In the genomic region with DNA sequence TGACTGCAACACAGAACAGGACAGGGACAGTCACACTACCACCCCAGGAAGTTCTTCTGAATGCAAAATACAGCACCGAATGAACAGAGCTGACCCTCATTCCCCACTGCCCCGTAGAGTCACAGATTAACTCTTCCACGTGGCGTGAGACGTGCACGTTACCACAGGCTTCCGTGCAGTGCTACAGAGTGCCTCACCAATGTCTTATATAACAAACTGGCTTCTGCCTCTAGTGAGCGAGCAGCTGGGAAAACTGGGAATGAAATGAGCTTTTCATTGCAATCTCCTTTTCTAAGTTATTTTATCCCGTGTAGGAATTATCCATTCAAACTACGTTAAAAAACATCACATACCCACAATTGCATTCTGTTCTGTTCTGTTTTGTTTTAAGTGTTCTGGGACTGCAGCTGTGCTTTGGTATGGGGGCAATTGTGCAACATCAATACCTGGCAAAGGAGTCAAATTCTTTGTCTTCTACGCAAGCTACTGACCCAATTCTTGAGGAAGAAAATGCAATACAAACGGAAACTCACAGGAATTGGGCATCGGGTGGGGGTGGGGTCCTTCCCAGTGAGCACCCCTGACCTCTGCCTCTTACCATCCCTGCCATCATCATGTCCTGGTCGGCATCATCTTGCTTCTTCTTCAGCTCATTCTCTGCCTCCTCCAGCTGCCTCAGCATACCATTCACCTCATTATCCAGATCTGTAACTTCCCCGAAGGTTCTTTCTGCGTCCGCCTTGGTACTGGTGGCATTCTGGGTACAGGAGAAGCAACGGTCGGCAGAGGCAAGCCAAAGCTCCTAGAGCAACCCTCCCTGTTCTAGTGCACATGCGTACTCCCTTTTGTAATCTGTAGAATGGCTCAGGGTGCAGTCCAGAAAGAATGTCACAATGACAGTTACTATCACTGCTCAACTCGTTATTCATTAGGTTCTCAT, we compare ENCODE assay signal across 11 mouse cellular contexts. TPM values are rescaled to one million over a fixed set of nuclear protein-coding genes. Genes with fewer than 3 reads are reported as not detected.
DNase-seq lines count a peak whose midpoint lies in the region; ATAC-seq lines count a peak whose summit lies in the region.
"Had no signal": no experiment of that assay in that cellular context is flagged by ENCODE, and none has a peak within 500 bp of the region (broad histone marks: within the 10 kb centered on the region; RNA-seq: fewer than 3 reads in every experiment).

No protein-coding gene starts in this region.

- no peak for ATAC-seq in neural tube, embryonic 15.5 days (ENCODE audit: low FRiP score)
- no peak for ATAC-seq in megakaryocyte progenitor cell, adult 5-6 weeks (replicated peaks; ENCODE audit: poor library complexity)
- ATAC-seq: intestine, embryonic 16.5 days had no signal

- no peak overlapping the region for H3K4me3 ChIP-seq in neural tube, embryonic 15.5 days (replicated peaks)
- H3K4me3 ChIP-seq: limb, embryonic 13.5 days; megakaryocyte, embryonic 14.5 days had no signal

- no peaks in the 10 kb centered on the region for H3K4me1 ChIP-seq in neural tube, embryonic 15.5 days
- H3K4me1 ChIP-seq: limb, embryonic 13.5 days; megakaryocyte, embryonic 14.5 days had no signal

- no peak overlapping the region for H3K9ac ChIP-seq in neural tube, embryonic 15.5 days (replicated peaks)
- H3K9ac ChIP-seq: limb, embryonic 13.5 days had no signal

- H3K9me3 ChIP-seq in neural tube, embryonic 15.5 days (replicated peaks), result no peaks in the 10 kb centered on the region
- H3K9me3 ChIP-seq: limb, embryonic 13.5 days; megakaryocyte, embryonic 14.5 days had no signal

- no peak overlapping the region for H3K4me2 ChIP-seq in neural tube, embryonic 15.5 days
- H3K4me2 ChIP-seq: limb, embryonic 13.5 days had no signal

- WGBS in neural tube, embryonic 15.5 days, result 90% methylated on average over 21 of the region's 21 CpGs

- peak; percentile 73 for DNase-seq in gastrocnemius, adult 18-20 months (ENCODE audit: low spot score)
- DNase-seq in gastrocnemius, adult 8-10 months (ENCODE audit: low spot score in 2 of 2), result no peak
- DNase-seq in neural tube, embryonic 10.5 days (ENCODE audit: extremely low spot score, low spot score), result no peak
- DNase-seq in layer of hippocampus, adult 9-11 months, result peak; percentile 71
- peak; percentile 81 for DNase-seq in skeletal muscle tissue, adult 2 months (ENCODE audit: low read depth, low spot score)
- DNase-seq in spleen, adult 12 weeks (ENCODE audit: low spot score), result no peak

- H3K27me3 ChIP-seq in neural tube, embryonic 15.5 days (replicated peaks), result no peaks in the 10 kb centered on the region
- H3K27me3 ChIP-seq: limb, embryonic 13.5 days; megakaryocyte, embryonic 14.5 days had no signal

- H3K36me3 ChIP-seq in neural tube, embryonic 15.5 days, result peaks cover 76% of the 10 kb centered on the region

- H3K27ac ChIP-seq in neural tube, embryonic 15.5 days (replicated peaks), result 0 out of 2 replicates have a peak overlapping the region, but pooled peaks have one; percentile 18
- H3K27ac ChIP-seq: limb, embryonic 13.5 days had no signal

RNA-seq across cellular contexts. Expression of a gene that starts 39.8 kb away (rescaled TPM):
- 1 to 10 TPM; 3.3 to 9.7 TPM for total RNA-seq in gastrocnemius, adult 18-20 months (2021)
- 1 to 10 TPM; 1.8 to 4.9 (median 3.0) TPM for total RNA-seq in gastrocnemius, adult 8-10 months (2022)
- polyA plus RNA-seq in neural tube, embryonic 15.5 days (2015; fragmentation: Nextera tagmentation; extraction: Ambion mirVana), result 1.6 and 3.9 TPM in 2 replicates
- total RNA-seq in megakaryocyte progenitor cell, adult 5-6 weeks (2015), result 0.02 TPM in 1 of 2 replicates, not detected in the other
- not detected in 2 replicates for total RNA-seq in megakaryocyte progenitor cell, adult 5-6 weeks (2017)

Comparison
In these comparisons a context has a peak if more than half of its experiments do, and no peak if none do; other contexts are left out.
1. DNase-seq: peak in gastrocnemius, adult 18-20 months (single experiment), layer of hippocampus, adult 9-11 months (single experiment) and skeletal muscle tissue, adult 2 months (single experiment); none in gastrocnemius, adult 8-10 months (0 of 2), neural tube, embryonic 10.5 days (single experiment) and spleen, adult 12 weeks (single experiment).